Mouse (Mus musculus): Measurements from ENCODE around the gene Glb1l. TPM values are rescaled to one million over a fixed set of nuclear protein-coding genes. Genes with fewer than 3 reads are reported as not detected.

Glb1l gene
- polyA plus RNA-seq, 1 experiment, result 2.0 TPM

DNA sequence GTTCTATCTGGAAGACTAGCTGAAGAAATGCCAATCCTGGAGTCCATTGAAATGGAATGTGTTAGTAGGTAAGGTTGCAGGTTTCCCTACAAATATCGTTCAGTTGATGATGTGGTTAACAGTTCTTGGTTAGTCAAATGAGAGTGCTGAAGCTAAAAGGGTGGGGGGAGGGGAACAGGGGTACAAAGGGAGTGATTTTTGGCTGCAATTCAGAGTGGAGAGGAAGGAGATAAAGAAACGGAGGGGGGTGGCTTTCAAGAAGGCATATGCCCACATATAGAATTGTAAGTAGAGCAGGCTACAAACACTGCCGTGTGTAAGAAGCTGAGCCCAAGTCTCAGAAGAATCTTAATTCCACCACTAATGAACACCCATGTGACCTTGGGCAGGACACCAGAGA, 14.9 kb upstream of the Glb1l start:
- Histone ChIP-seq H3K36me3 (ENCODE audit: control insufficient read depth, insufficient read depth) (no peaks in the 10 kb centered on the region), H3K79me2 (ENCODE audit: control insufficient read depth, insufficient read depth) (no peaks in the 10 kb centered on the region), H3ac (ENCODE audit: control insufficient read depth, insufficient read length) (no peak overlapping the region), H3K4me2 (ENCODE audit: low read depth) (no peak overlapping the region), H3K4me3 (no peak overlapping the region), H3K27me3 (ENCODE audit: control insufficient read depth, insufficient read depth, insufficient read length) (no peaks in the 10 kb centered on the region)
- TF ChIP-seq TCF3 (IDR thresholded peaks at IDR 0.05; ENCODE audit: insufficient read length, low read depth), result no peak
- TF ChIP-seq TCF12 (IDR thresholded peaks at IDR 0.05; ENCODE audit: insufficient read depth, poor library complexity, severe bottlenecking), result no peak
- TF ChIP-seq CEBPB (IDR thresholded peaks at IDR 0.05; ENCODE audit: insufficient read depth, poor library complexity, severe bottlenecking), result no peak
- TF ChIP-seq SRF (IDR thresholded peaks at IDR 0.05; ENCODE audit: control insufficient read depth, insufficient read length, low read depth), result no peak
- TF ChIP-seq REST (IDR thresholded peaks at IDR 0.05; ENCODE audit: insufficient read depth, insufficient read length), result no peak
- no peak for TF ChIP-seq POLR2A (IDR thresholded peaks at IDR 0.05; ENCODE audit: insufficient read length, low read depth)
- no peak for TF ChIP-seq MYOG (IDR thresholded peaks at IDR 0.05; ENCODE audit: control insufficient read depth in 1 of 3, insufficient read depth in 1 of 3, insufficient read length in 2 of 3, low read depth in 2 of 3)
- no peak for TF ChIP-seq MAX (IDR thresholded peaks at IDR 0.05; ENCODE audit: low read depth)
- TF ChIP-seq MYOD1 (IDR thresholded peaks at IDR 0.05; ENCODE audit: control insufficient read depth in 1 of 3, insufficient read length in 2 of 3, low read depth in 2 of 3), result no peak
- no peak for TF ChIP-seq POLR2AphosphoS2 (IDR thresholded peaks at IDR 0.05; ENCODE audit: insufficient read length, low read depth)
- no peak for TF ChIP-seq USF1 (IDR thresholded peaks at IDR 0.05; ENCODE audit: low read depth)
- no peak for TF ChIP-seq E2F4 (IDR thresholded peaks at IDR 0.05; ENCODE audit: insufficient read depth)

DNA sequence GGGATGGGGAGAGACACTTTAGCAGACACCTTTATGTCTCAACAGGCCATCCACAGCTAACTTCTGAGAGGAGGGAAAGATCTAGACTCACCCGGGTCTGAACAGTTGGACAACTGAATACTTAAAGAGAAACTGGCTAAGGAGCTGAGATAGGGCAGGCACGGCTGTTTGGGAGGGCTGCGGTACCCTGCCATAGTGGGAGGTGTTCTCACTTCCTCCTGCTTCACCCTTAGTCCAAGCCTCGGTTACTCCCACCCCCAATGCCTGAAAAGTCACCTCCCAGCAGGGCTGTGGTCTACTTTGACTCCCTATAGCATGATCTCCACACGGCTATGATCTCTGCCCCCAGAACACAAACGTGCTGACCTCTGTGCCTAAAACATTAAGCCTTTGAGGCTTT, 12.9 kb upstream of the Glb1l start:
- Histone ChIP-seq H3K4me3 (no peak overlapping the region), H3ac (ENCODE audit: control insufficient read depth, insufficient read length) (no peak overlapping the region), H3K79me2 (ENCODE audit: control insufficient read depth, insufficient read depth) (no peaks in the 10 kb centered on the region), H3K4me2 (ENCODE audit: low read depth) (no peak overlapping the region), H3K27me3 (ENCODE audit: control insufficient read depth, insufficient read depth, insufficient read length) (no peaks in the 10 kb centered on the region), H3K36me3 (ENCODE audit: control insufficient read depth, insufficient read depth) (no peaks in the 10 kb centered on the region)
- TF ChIP-seq POLR2AphosphoS2 (IDR thresholded peaks at IDR 0.05; ENCODE audit: insufficient read length, low read depth) (no peak), USF1 (IDR thresholded peaks at IDR 0.05; ENCODE audit: low read depth) (no peak), MYOG (IDR thresholded peaks at IDR 0.05; ENCODE audit: control insufficient read depth in 1 of 3, insufficient read depth in 1 of 3, insufficient read length in 2 of 3, low read depth in 2 of 3) (no peak), MYOD1 (IDR thresholded peaks at IDR 0.05; ENCODE audit: control insufficient read depth in 1 of 3, insufficient read length in 2 of 3, low read depth in 2 of 3) (no peak)

DNA sequence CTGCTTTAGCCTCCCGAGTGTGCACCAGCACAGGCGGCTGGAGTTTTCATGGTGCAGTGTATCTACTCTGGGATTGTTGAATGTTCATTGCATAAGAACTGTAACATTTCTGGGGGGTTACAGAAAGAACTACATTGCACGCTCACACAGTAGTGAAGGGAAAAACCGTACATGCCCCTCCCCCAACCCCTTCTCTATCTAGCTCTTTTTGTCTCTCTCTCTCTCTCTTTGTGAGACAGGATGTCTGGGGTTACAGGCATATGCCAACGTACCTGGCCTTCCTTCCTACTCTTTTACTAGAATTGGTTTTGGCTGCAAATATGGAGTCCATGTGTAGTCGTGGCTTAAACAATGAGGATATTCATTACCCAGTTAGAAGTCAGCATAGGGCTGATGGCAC, 12.3 kb upstream of the Glb1l start:
- Histone ChIP-seq H3ac (ENCODE audit: control insufficient read depth, insufficient read length) (no peak overlapping the region), H3K36me3 (ENCODE audit: control insufficient read depth, insufficient read depth) (no peaks in the 10 kb centered on the region), H3K4me2 (ENCODE audit: low read depth) (no peak overlapping the region), H3K4me3 (no peak overlapping the region), H3K79me2 (ENCODE audit: control insufficient read depth, insufficient read depth) (peaks cover 2% of the 10 kb centered on the region), H3K27me3 (ENCODE audit: control insufficient read depth, insufficient read depth, insufficient read length) (no peaks in the 10 kb centered on the region)
- TF ChIP-seq REST (IDR thresholded peaks at IDR 0.05; ENCODE audit: insufficient read depth, insufficient read length) (no peak), CEBPB (IDR thresholded peaks at IDR 0.05; ENCODE audit: insufficient read depth, poor library complexity, severe bottlenecking) (no peak), TCF3 (IDR thresholded peaks at IDR 0.05; ENCODE audit: insufficient read length, low read depth) (no peak), TCF12 (IDR thresholded peaks at IDR 0.05; ENCODE audit: insufficient read depth, poor library complexity, severe bottlenecking) (no peak), USF1 (IDR thresholded peaks at IDR 0.05; ENCODE audit: low read depth) (no peak), POLR2AphosphoS2 (IDR thresholded peaks at IDR 0.05; ENCODE audit: insufficient read length, low read depth) (no peak), MYOD1 (IDR thresholded peaks at IDR 0.05; ENCODE audit: control insufficient read depth in 1 of 3, insufficient read length in 2 of 3, low read depth in 2 of 3) (no peak), SRF (IDR thresholded peaks at IDR 0.05; ENCODE audit: control insufficient read depth, insufficient read length, low read depth) (no peak), MAX (IDR thresholded peaks at IDR 0.05; ENCODE audit: low read depth) (no peak), E2F4 (IDR thresholded peaks at IDR 0.05; ENCODE audit: insufficient read depth) (no peak), POLR2A (IDR thresholded peaks at IDR 0.05; ENCODE audit: insufficient read length, low read depth) (no peak), MYOG (IDR thresholded peaks at IDR 0.05; ENCODE audit: control insufficient read depth in 1 of 3, insufficient read depth in 1 of 3, insufficient read length in 2 of 3, low read depth in 2 of 3) (no peak)

DNA sequence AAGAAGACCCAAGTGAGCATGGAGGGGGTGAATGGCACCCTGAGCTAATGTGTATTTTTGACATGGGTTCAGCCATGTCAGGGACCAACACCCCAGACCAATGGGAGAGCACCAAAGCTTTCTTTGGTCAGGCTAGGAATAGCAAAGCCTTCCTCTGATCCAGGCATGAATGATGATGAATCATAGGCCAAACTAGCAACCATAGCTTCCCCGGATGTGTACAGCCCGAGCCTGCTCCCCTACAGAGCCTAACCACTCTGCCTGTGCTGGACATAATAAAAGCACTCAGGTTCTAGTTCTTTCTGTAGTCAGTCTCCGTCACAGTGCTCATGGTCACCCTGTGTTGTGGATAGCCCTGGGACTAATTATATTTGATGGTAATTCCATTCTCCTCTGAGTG, 10.9 kb upstream of the Glb1l start:
- no peaks in the 10 kb centered on the region for H3K27me3 ChIP-seq (ENCODE audit: control insufficient read depth, insufficient read depth, insufficient read length)
- H3K36me3 ChIP-seq (ENCODE audit: control insufficient read depth, insufficient read depth), result no peaks in the 10 kb centered on the region
- TF ChIP-seq POLR2A (IDR thresholded peaks at IDR 0.05; ENCODE audit: insufficient read length, low read depth) (no peak), USF1 (IDR thresholded peaks at IDR 0.05; ENCODE audit: low read depth) (no peak), REST (IDR thresholded peaks at IDR 0.05; ENCODE audit: insufficient read depth, insufficient read length) (no peak), SRF (IDR thresholded peaks at IDR 0.05; ENCODE audit: control insufficient read depth, insufficient read length, low read depth) (no peak), TCF12 (IDR thresholded peaks at IDR 0.05; ENCODE audit: insufficient read depth, poor library complexity, severe bottlenecking) (no peak), MYOD1 (IDR thresholded peaks at IDR 0.05; ENCODE audit: control insufficient read depth in 1 of 3, insufficient read length in 2 of 3, low read depth in 2 of 3) (no peak)
- peak overlapping the region; percentile 20 for H3K4me2 ChIP-seq (ENCODE audit: low read depth)
- H3K4me3 ChIP-seq, result no peak overlapping the region
- H3ac ChIP-seq (ENCODE audit: control insufficient read depth, insufficient read length), result no peak overlapping the region
- H3K79me2 ChIP-seq (ENCODE audit: control insufficient read depth, insufficient read depth), result peaks cover 15% of the 10 kb centered on the region

DNA sequence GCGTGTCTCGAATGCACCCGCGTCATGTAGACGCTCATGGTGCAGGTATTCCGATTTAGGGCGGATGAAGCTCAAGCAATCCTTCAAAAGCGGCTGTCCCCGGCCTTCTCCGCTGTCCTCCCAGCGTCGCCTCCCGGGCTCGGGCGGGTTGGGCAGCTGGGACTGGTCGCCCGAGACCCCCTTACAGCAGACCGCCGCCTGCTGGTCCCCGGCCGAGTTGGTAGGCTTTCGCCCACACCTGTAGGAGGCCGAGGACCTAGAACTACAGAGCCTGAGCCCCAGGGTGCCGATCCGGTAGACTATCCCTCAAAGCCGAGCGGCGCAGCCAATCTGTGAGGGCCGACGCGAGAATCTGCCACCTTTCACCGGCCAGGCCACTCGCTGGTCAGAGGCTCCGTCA, 8.9 kb upstream of the Glb1l start, which contains the start of gene Tuba4a:
Tuba4a (minus strand) TSS at position 335 of the 400 bp plus-strand sequence.
- no peaks in the 10 kb centered on the region for H3K27me3 ChIP-seq (ENCODE audit: control insufficient read depth, insufficient read depth, insufficient read length)
- TF ChIP-seq TCF12 (IDR thresholded peaks at IDR 0.05; ENCODE audit: insufficient read depth, poor library complexity, severe bottlenecking), result no peak
- no peak for TF ChIP-seq MAX (IDR thresholded peaks at IDR 0.05; ENCODE audit: low read depth)

More for the DNA sequence above, 8.9 kb upstream of the Glb1l start, which contains the start of gene Tuba4a:
- Histone ChIP-seq H3ac (ENCODE audit: control insufficient read depth, insufficient read length) (peak within 1 kb of the TSS; percentile 2), H3K79me2 (ENCODE audit: control insufficient read depth, insufficient read depth) (peaks cover 23% of the 10 kb centered on the region), H3K4me3 (peak within 1 kb of the TSS; percentile 71), H3K36me3 (ENCODE audit: control insufficient read depth, insufficient read depth) (peaks cover 11% of the 10 kb centered on the region), H3K4me2 (ENCODE audit: low read depth) (peak within 1 kb of the TSS; percentile 95)
